Mouse (Mus musculus): Measurements from ENCODE around the gene Icam5. TPM values are rescaled to one million over a fixed set of nuclear protein-coding genes. Genes with fewer than 3 reads are reported as not detected.
A peak's percentile ranks its signal among the peaks of the same experiment; 100 is the strongest.

The Icam5 gene
- polyA plus RNA-seq, 1 experiment from 2014 or later, result 0.05 TPM

GRCm38 (mm10) chr9:21017177-21017575 is 14.7 kb upstream of the Icam5 start:
- Histone ChIP-seq H3K27ac (no peak overlapping the region), H3K27me3 (ENCODE audit: poor library complexity, severe bottlenecking) (peaks cover 72% of the 10 kb centered on the region), H3K9me3 (no peaks in the 10 kb centered on the region), H3K4me1 (peaks cover 20% of the 10 kb centered on the region), H3K4me3 (no peak overlapping the region), H3K36me3 (replicated peaks) (no peaks in the 10 kb centered on the region)
- 43% methylated on average over 4 of the region's 4 CpGs for WGBS
- DNase-seq (ENCODE audit: extremely low spot score, low spot score), result no peak

- Histone ChIP-seq H3K27ac (no peak overlapping the region), H3K36me3 (replicated peaks) (no peaks in the 10 kb centered on the region), H3K9me3 (no peaks in the 10 kb centered on the region), H3K4me1 (peaks cover 20% of the 10 kb centered on the region), H3K27me3 (ENCODE audit: poor library complexity, severe bottlenecking) (peaks cover 68% of the 10 kb centered on the region), H3K4me3 (no peak overlapping the region)
- 77% methylated on average over 2 of the region's 2 CpGs for WGBS
- DNase-seq (ENCODE audit: extremely low spot score, low spot score), result no peak
Observed at GRCm38 (mm10) chr9:21018600-21018999, 13.3 kb upstream of the Icam5 start.

- WGBS, result 87% methylated on average over 3 of the region's 3 CpGs
- no peak overlapping the region for H3K27ac ChIP-seq
- peaks cover 4% of the 10 kb centered on the region; the same call in 1 of the 2 replicates for H3K4me1 ChIP-seq
- peaks cover 54% of the 10 kb centered on the region for H3K27me3 ChIP-seq (ENCODE audit: poor library complexity, severe bottlenecking)
- no peak for DNase-seq (ENCODE audit: extremely low spot score, low spot score)
- H3K9me3 ChIP-seq, result no peaks in the 10 kb centered on the region
- H3K36me3 ChIP-seq (replicated peaks), result no peaks in the 10 kb centered on the region
- H3K4me3 ChIP-seq, result no peak overlapping the region
Observed at GRCm38 (mm10) chr9:21021363-21021762, 10.5 kb upstream of the Icam5 start.

GRCm38 (mm10) chr9:21022288-21022687 is 9.6 kb upstream of the Icam5 start:
- H3K27me3 ChIP-seq (ENCODE audit: poor library complexity, severe bottlenecking), result peaks cover 54% of the 10 kb centered on the region
- H3K27ac ChIP-seq, result no peak overlapping the region
- H3K4me3 ChIP-seq, result no peak overlapping the region
- no peaks in the 10 kb centered on the region for H3K9me3 ChIP-seq
- DNase-seq (ENCODE audit: extremely low spot score, low spot score), result no peak
- no peaks in the 10 kb centered on the region for H3K36me3 ChIP-seq (replicated peaks)
- WGBS, result 66% methylated on average over 6 of the region's 6 CpGs
- H3K4me1 ChIP-seq, result no peaks in the 10 kb centered on the region; the same call in 1 of the 2 replicates

GRCm38 (mm10) chr9:21022726-21023125 is 9.1 kb upstream of the Icam5 start:
- no peak for DNase-seq (ENCODE audit: extremely low spot score, low spot score)

GRCm38 (mm10) chr9:21025258-21025810 is 6.5 kb upstream of the Icam5 start:
- peaks cover 17% of the 10 kb centered on the region for H3K4me1 ChIP-seq
- 74% methylated on average over 19 of the region's 19 CpGs for WGBS
- no peaks in the 10 kb centered on the region for H3K9me3 ChIP-seq
- H3K27me3 ChIP-seq (ENCODE audit: poor library complexity, severe bottlenecking), result peaks cover 63% of the 10 kb centered on the region
- H3K36me3 ChIP-seq (replicated peaks), result no peaks in the 10 kb centered on the region
- H3K27ac ChIP-seq, result no peak overlapping the region
- DNase-seq (ENCODE audit: extremely low spot score, low spot score), result no peak
- no peak overlapping the region for H3K4me3 ChIP-seq

More at GRCm38 (mm10) chr9:21022726-21023125, 9.1 kb upstream of the Icam5 start:
- no peak overlapping the region for H3K27ac ChIP-seq
- H3K9me3 ChIP-seq, result no peaks in the 10 kb centered on the region
- H3K36me3 ChIP-seq (replicated peaks), result no peaks in the 10 kb centered on the region
- WGBS, result 87% methylated on average over 1 of the region's 1 CpGs
- peaks cover under 1% of the 10 kb centered on the region; the same call in 1 of the 2 replicates for H3K4me1 ChIP-seq
- H3K4me3 ChIP-seq, result no peak overlapping the region
- H3K27me3 ChIP-seq (ENCODE audit: poor library complexity, severe bottlenecking), result peaks cover 54% of the 10 kb centered on the region

- Histone ChIP-seq H3K4me1 (peaks cover 32% of the 10 kb centered on the region), H3K27me3 (ENCODE audit: poor library complexity, severe bottlenecking) (peaks cover 71% of the 10 kb centered on the region), H3K36me3 (replicated peaks) (no peaks in the 10 kb centered on the region), H3K9me3 (no peaks in the 10 kb centered on the region), H3K4me3 (no peak overlapping the region), H3K27ac (no peak overlapping the region)
- no peak for DNase-seq (ENCODE audit: extremely low spot score, low spot score)
- WGBS, result 84% methylated on average over 12 of the region's 12 CpGs
Observed at GRCm38 (mm10) chr9:21026849-21027248, 5.0 kb upstream of the Icam5 start.

GRCm38 (mm10) chr9:21027774-21028290 is 4.0 kb upstream of the Icam5 start:
- no peaks in the 10 kb centered on the region for H3K9me3 ChIP-seq
- DNase-seq (ENCODE audit: extremely low spot score, low spot score), result no peak
- H3K4me3 ChIP-seq, result no peak overlapping the region
- 56% methylated on average over 8 of the region's 8 CpGs for WGBS
- peaks cover 79% of the 10 kb centered on the region for H3K27me3 ChIP-seq (ENCODE audit: poor library complexity, severe bottlenecking)
- H3K27ac ChIP-seq, result no peak overlapping the region
- peaks cover 42% of the 10 kb centered on the region for H3K4me1 ChIP-seq
- no peaks in the 10 kb centered on the region for H3K36me3 ChIP-seq (replicated peaks)

- Histone ChIP-seq H3K27me3 (ENCODE audit: poor library complexity, severe bottlenecking) (peaks cover 87% of the 10 kb centered on the region), H3K27ac (no peak overlapping the region), H3K4me3 (0 out of 2 replicates have a peak overlapping the region, but pooled peaks have one; percentile 50), H3K4me1 (peaks cover 50% of the 10 kb centered on the region), H3K36me3 (replicated peaks) (no peaks in the 10 kb centered on the region), H3K9me3 (no peaks in the 10 kb centered on the region)
- WGBS, result 75% methylated on average over 6 of the region's 6 CpGs
- no peak for DNase-seq (ENCODE audit: extremely low spot score, low spot score)
Observed at GRCm38 (mm10) chr9:21028560-21029110, 3.2 kb upstream of the Icam5 start.

GRCm38 (mm10) chr9:21029291-21030054 is 2.4 kb upstream of the Icam5 start, which contains the start of gene Icam4:
Gene Icam4, plus strand, starts transcription at chr9:21029373.
- Histone ChIP-seq H3K4me1 (peaks cover 52% of the 10 kb centered on the region), H3K9me3 (no peaks in the 10 kb centered on the region), H3K27ac (peak within 1 kb of the TSS; percentile 76), H3K27me3 (ENCODE audit: poor library complexity, severe bottlenecking) (peaks cover 95% of the 10 kb centered on the region), H3K36me3 (replicated peaks) (no peaks in the 10 kb centered on the region), H3K4me3 (peak within 1 kb of the TSS; percentile 50)
- 1% methylated on average over 37 of the region's 37 CpGs for WGBS
- DNase-seq (ENCODE audit: extremely low spot score, low spot score), result peak; percentile 79

- H3K4me3 ChIP-seq, result peak overlapping the region; percentile 50
Observed at GRCm38 (mm10) chr9:21030055-21030600, 1.7 kb upstream of the Icam5 start.

GRCm38 (mm10) chr9:21030781-21031250 is 1.1 kb upstream of the Icam5 start:
- no peaks in the 10 kb centered on the region for H3K36me3 ChIP-seq (replicated peaks)
- H3K27me3 ChIP-seq (ENCODE audit: poor library complexity, severe bottlenecking), result peaks cover 100% of the 10 kb centered on the region
- H3K27ac ChIP-seq, result no peak overlapping the region
- peaks cover 63% of the 10 kb centered on the region for H3K4me1 ChIP-seq
- peak overlapping the region; percentile 50 for H3K4me3 ChIP-seq
- under 1% methylated on average over 13 of the region's 13 CpGs for WGBS
- H3K9me3 ChIP-seq, result no peaks in the 10 kb centered on the region
- DNase-seq (ENCODE audit: extremely low spot score, low spot score), result peak; percentile 81

More at GRCm38 (mm10) chr9:21030055-21030600, 1.7 kb upstream of the Icam5 start:
- 21% methylated on average over 22 of the region's 22 CpGs for WGBS
- DNase-seq (ENCODE audit: extremely low spot score, low spot score), result no peak
- 0 out of 2 replicates have a peak overlapping the region, but pooled peaks have one; percentile 76 for H3K27ac ChIP-seq
- H3K4me1 ChIP-seq, result peaks cover 59% of the 10 kb centered on the region
- H3K27me3 ChIP-seq (ENCODE audit: poor library complexity, severe bottlenecking), result peaks cover 100% of the 10 kb centered on the region
- H3K9me3 ChIP-seq, result no peaks in the 10 kb centered on the region
- no peaks in the 10 kb centered on the region for H3K36me3 ChIP-seq (replicated peaks)

Data from forebrain, embryonic 10.5 days (tissue).